Mouse (Mus musculus): ENCODE measurements around the gene Map3k5. TPM values are rescaled to one million over a fixed set of nuclear protein-coding genes. Genes with fewer than 3 reads are reported as not detected.
A peak's percentile ranks its signal among the peaks of the same experiment; 100 is the strongest.

Gene Map3k5
- polyA plus RNA-seq, 1 experiment, result 11.3 TPM

DNA sequence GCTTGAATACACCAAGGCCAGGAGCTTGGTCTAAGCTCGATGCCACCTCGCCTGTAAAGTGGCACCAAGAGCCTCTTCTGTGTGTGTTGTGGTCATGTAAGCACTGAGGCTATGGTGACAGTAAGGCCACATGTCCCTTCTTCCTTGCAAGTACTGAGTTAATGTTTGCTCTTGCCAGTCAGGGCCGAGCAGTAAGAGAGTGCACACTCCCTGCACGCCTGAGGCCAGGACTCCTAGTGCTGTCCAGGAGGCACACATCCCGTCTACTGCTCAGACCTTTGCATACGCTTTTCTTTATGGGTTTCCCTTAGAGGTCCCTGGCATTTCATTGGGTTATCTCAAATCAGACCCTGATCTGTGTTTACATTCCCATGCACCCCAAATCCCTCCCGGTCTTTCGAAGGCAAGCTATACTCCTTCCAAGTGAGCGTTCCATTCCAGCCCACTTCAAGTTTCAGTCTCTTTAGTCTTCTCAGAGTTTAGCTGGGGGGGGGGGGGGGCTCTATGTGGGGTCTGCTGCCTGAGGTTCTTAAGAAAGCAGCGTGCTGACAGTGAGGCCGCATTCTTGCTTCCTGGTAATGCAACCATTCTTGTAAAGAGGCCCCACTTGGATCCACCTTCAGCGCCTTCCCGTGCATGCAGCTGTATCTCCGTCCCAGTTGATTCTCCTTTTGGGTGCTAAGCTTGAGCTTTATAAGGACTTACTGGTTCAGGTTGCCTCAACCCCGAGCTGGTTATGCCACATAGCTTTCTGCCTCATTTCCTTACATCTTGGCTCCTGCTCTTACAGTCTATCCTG, 87.6 kb downstream of the Map3k5 start:
- H3K4me1 ChIP-seq (ENCODE audit: control insufficient read depth, insufficient read depth, low read length), result peaks cover 16% of the 10 kb centered on the region
- TF ChIP-seq POLR2A (IDR thresholded peaks at IDR 0.05; ENCODE audit: low read depth, low read length) (no peak), CTCF (conservative IDR thresholded peaks at IDR 0.05; ENCODE audit: insufficient read depth, insufficient read length, low read depth, low read length) (no peak)
- DNase-seq, result peak; percentile 49
- H3K4me3 ChIP-seq (ENCODE audit: insufficient read depth, low read depth, low read length), result no peak overlapping the region
- H3K27ac ChIP-seq (ENCODE audit: insufficient read depth, low read depth, low read length), result peak overlapping the region; percentile 9; the same call in 1 of the 2 replicates
- 67% methylated on average over 15 of the region's 15 CpGs for WGBS
- no peaks in the 10 kb centered on the region for H3K27me3 ChIP-seq (replicated peaks; ENCODE audit: control insufficient read depth, insufficient read depth, low read length)
- peaks cover 3% of the 10 kb centered on the region; the same call in 1 of the 2 replicates for H3K36me3 ChIP-seq (ENCODE audit: control insufficient read depth, insufficient read depth, low read length)

DNA sequence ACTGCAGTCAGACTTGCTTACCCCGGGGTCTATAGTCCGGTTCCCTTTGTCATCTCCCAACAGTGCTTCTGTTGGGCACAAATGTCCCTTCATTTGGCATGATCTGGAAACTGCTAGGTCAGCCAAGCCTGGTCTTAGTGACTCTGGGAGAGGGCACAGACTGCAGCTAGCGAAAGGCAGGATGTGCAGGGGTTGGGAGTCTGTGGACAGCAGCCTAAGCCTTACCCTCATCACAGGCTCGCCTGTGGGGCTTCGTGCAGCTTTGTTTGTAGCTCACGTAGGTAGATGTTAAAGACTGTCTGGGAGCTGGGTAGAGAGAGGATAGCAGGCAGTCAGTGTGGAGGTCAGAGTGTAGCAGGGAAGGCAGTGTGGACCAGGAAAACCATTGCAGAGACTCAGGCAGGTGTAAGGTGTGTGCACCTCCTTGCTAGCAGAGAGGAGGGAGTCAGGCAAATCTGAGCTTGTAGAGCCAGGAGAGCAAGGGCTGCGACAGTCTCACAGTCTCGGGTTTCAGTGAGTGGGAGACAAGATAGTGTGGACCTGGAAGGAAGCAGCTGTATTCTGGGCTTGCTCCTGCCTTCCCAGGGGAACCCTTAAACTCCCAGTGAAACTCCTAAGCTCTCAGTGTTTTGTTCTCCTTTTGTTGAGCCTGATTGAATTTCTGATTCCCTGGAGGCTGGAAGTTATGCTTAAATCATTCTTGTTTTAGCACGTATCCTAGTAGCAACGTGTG, 88.5 kb downstream of the Map3k5 start:
- Histone ChIP-seq H3K36me3 (ENCODE audit: control insufficient read depth, insufficient read depth, low read length) (peaks cover 3% of the 10 kb centered on the region; the same call in 1 of the 2 replicates), H3K27ac (ENCODE audit: insufficient read depth, low read depth, low read length) (peak overlapping the region; percentile 31), H3K27me3 (replicated peaks; ENCODE audit: control insufficient read depth, insufficient read depth, low read length) (no peaks in the 10 kb centered on the region), H3K4me3 (ENCODE audit: insufficient read depth, low read depth, low read length) (no peak overlapping the region), H3K4me1 (ENCODE audit: control insufficient read depth, insufficient read depth, low read length) (peaks cover 16% of the 10 kb centered on the region)
- DNase-seq, result no peak
- WGBS, result 54% methylated on average over 10 of the region's 10 CpGs
- TF ChIP-seq POLR2A (IDR thresholded peaks at IDR 0.05; ENCODE audit: low read depth, low read length), result no peak
- TF ChIP-seq CTCF (conservative IDR thresholded peaks at IDR 0.05; ENCODE audit: insufficient read depth, insufficient read length, low read depth, low read length), result no peak

DNA sequence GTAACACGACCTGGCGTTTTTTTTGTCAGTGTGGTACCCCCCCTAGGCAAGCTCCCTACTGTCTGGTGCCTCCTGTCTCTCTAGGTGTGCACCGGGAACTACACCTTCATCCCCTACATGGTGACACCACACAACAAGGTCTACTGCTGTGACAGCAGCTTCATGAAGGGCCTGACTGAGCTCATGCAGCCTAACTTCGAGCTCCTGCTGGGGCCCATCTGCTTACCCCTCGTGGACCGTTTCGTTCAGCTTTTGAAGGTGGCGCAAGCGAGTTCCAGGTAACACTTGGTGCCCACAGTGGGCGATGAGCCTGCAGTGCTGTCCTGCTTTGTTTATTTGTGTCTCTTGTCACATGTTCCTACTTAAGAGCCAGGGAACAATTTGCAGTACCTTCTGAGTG, 89.3 kb downstream of the Map3k5 start:
- Histone ChIP-seq H3K36me3 (ENCODE audit: control insufficient read depth, insufficient read depth, low read length) (peaks cover 3% of the 10 kb centered on the region; the same call in 1 of the 2 replicates), H3K27me3 (replicated peaks; ENCODE audit: control insufficient read depth, insufficient read depth, low read length) (no peaks in the 10 kb centered on the region), H3K4me1 (ENCODE audit: control insufficient read depth, insufficient read depth, low read length) (peaks cover 16% of the 10 kb centered on the region), H3K4me3 (ENCODE audit: insufficient read depth, low read depth, low read length) (no peak overlapping the region), H3K27ac (ENCODE audit: insufficient read depth, low read depth, low read length) (no peak overlapping the region)
- no peak for DNase-seq
- WGBS, result 73% methylated on average over 10 of the region's 10 CpGs
- no peak for TF ChIP-seq POLR2A (IDR thresholded peaks at IDR 0.05; ENCODE audit: low read depth, low read length)
- no peak for TF ChIP-seq CTCF (conservative IDR thresholded peaks at IDR 0.05; ENCODE audit: insufficient read depth, insufficient read length, low read depth, low read length)

DNA sequence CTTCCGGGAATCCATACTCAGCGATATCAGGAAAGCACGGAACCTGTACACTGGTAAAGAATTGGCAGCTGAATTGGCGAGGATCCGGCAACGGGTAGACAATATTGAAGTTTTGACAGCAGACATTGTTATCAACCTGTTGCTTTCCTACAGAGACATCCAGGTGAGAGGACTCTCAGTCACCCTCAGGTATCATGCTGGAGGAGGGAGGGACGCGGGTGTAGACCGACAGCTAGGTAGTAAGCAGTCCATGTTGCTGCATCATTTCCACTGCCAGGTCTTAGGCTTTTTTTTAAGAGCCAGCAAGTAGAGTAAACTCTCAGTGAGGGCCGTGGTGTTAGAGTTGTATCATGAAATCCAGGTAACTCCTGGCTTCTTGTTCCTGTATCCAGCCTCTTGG, 90.6 kb downstream of the Map3k5 start:
- no peak overlapping the region for H3K27ac ChIP-seq (ENCODE audit: insufficient read depth, low read depth, low read length)
- no peak for DNase-seq
- H3K4me1 ChIP-seq (ENCODE audit: control insufficient read depth, insufficient read depth, low read length), result peaks cover 16% of the 10 kb centered on the region
- H3K4me3 ChIP-seq (ENCODE audit: insufficient read depth, low read depth, low read length), result no peak overlapping the region
- peaks cover 6% of the 10 kb centered on the region for H3K36me3 ChIP-seq (ENCODE audit: control insufficient read depth, insufficient read depth, low read length)
- TF ChIP-seq POLR2A (IDR thresholded peaks at IDR 0.05; ENCODE audit: low read depth, low read length) (no peak), CTCF (conservative IDR thresholded peaks at IDR 0.05; ENCODE audit: insufficient read depth, insufficient read length, low read depth, low read length) (no peak)
- WGBS, result 94% methylated on average over 10 of the region's 10 CpGs
- no peaks in the 10 kb centered on the region for H3K27me3 ChIP-seq (replicated peaks; ENCODE audit: control insufficient read depth, insufficient read depth, low read length)

DNA sequence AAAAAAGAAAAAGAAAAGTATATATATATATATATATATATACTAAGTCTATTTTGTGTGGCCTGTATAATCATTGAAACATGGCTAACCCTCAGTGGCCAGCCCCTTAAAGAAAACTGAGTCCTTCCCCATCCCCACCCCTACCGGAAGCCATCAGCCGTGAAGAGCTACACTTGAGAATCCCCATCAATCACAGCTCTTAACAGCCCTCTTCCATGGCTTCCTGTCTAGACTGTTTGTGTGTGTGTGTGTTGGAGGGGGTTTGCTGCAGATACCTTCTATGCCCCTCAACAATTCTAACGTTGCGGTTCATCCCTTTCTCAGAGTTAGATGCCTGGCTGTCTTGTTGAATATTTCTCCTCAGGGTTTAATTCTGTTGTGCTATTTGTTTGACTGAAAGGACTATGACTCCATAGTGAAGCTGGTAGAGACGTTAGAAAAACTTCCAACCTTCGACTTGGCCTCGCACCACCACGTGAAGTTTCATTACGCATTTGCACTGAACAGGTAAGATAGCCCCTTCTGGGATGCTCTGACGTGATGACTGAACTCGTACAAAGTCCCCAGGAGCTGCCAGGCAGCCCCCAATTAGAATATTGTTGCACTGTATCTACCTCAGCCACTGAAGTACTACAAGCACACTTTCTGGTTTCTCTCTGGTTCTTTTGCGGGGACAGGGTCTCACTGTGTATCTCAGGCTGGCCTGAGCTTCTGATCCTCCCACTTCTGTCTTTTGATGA, 91.7 kb downstream of the Map3k5 start:
- TF ChIP-seq CTCF (conservative IDR thresholded peaks at IDR 0.05; ENCODE audit: insufficient read depth, insufficient read length, low read depth, low read length), result no peak
- TF ChIP-seq POLR2A (IDR thresholded peaks at IDR 0.05; ENCODE audit: low read depth, low read length), result no peak
- Histone ChIP-seq H3K4me3 (ENCODE audit: insufficient read depth, low read depth, low read length) (no peak overlapping the region), H3K36me3 (ENCODE audit: control insufficient read depth, insufficient read depth, low read length) (peaks cover 6% of the 10 kb centered on the region), H3K4me1 (ENCODE audit: control insufficient read depth, insufficient read depth, low read length) (peaks cover 13% of the 10 kb centered on the region), H3K27me3 (replicated peaks; ENCODE audit: control insufficient read depth, insufficient read depth, low read length) (no peaks in the 10 kb centered on the region), H3K27ac (ENCODE audit: insufficient read depth, low read depth, low read length) (no peak overlapping the region)
- WGBS, result 59% methylated on average over 12 of the region's 12 CpGs
- DNase-seq, result no peak

DNA sequence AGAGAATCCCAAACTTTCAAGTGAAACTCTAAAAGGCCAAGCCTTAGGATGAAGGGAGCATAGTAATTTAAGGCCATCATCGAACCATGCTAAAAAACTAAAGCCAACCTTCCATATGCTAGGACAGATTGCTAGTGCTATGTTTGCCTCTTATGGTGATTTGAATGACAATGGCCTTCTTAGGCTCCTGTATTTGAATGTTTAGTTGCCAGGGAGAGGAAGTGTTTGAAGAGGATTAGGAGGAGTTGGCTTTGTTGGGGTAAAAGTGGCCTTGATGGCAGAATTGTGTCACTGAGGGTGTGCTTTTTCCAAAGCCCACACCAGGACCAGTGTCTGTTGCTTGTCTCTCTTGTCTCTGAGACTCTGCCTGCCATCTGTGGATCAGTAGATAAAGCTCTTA, 96.4 kb downstream of the Map3k5 start:
- H3K4me3 ChIP-seq (ENCODE audit: insufficient read depth, low read depth, low read length), result no peak overlapping the region
- 91% methylated on average over 1 of the region's 1 CpGs for WGBS
- DNase-seq, result no peak

More for the DNA sequence above, 96.4 kb downstream of the Map3k5 start:
- no peak overlapping the region for H3K27ac ChIP-seq (ENCODE audit: insufficient read depth, low read depth, low read length)
- peaks cover 2% of the 10 kb centered on the region for H3K36me3 ChIP-seq (ENCODE audit: control insufficient read depth, insufficient read depth, low read length)
- no peaks in the 10 kb centered on the region for H3K27me3 ChIP-seq (replicated peaks; ENCODE audit: control insufficient read depth, insufficient read depth, low read length)
- TF ChIP-seq POLR2A (IDR thresholded peaks at IDR 0.05; ENCODE audit: low read depth, low read length) (no peak), CTCF (conservative IDR thresholded peaks at IDR 0.05; ENCODE audit: insufficient read depth, insufficient read length, low read depth, low read length) (no peak)
- peaks cover 5% of the 10 kb centered on the region for H3K4me1 ChIP-seq (ENCODE audit: control insufficient read depth, insufficient read depth, low read length)
